Mouse (Mus musculus): ENCODE results near the gene Rtbdn. TPM values are rescaled to one million over a fixed set of nuclear protein-coding genes. Genes with fewer than 3 reads are reported as not detected.

Rtbdn gene
- polyA plus RNA-seq, 1 experiment from 2014 or later: 0.10 TPM

- peak; percentile 97 for DNase-seq (ENCODE audit: low spot score)
Measured at GRCm38 (mm10) chr8:84978248-84978940, 31.6 kb downstream of the Rtbdn start, which contains the start of gene Junb. Gene Junb, minus strand, starts transcription at chr8:84978718.

- peak; percentile 85 for DNase-seq (ENCODE audit: low spot score)
Measured at GRCm38 (mm10) chr8:84979599-84980421, 33.0 kb downstream of the Rtbdn start.

DNA sequence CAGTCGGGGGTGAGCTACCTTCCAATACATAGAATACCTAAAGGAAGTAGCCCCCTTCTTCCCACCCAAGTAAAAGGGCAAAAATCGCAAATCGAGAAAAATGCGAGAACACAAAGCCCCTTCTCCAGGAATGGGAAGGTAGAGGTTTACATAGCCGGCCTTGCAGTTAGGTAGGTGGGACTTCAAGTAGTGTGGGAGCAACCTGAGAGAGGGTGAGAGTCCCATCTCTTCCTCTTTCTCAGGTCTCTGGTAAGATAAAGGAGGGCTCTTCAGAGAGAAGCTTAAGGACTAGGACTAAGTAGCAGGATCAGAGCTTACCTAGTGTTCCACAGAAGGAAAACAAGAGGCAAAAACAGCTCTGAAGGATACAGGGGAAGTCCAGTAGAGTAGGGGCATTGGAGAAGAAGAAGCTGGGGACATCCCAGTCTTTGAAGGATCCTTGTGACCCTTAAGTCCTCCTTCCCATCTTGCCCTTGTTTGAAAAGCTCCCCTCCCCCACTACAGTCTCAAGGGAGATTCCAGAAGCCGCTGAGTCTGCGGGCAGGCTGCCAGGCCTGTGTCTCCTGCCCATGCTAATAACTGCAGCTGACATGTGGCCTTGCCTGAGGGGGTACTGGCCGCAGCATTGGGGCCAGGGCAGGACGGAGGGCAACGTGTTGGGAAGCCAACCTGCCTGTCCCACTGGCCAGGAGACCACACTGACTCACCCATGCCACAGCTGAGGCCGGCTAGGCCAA is 34.0 kb downstream of the Rtbdn start:
- no peak for DNase-seq (ENCODE audit: low spot score)

GRCm38 (mm10) chr8:84981644-84982498 is 35.1 kb downstream of the Rtbdn start:
- no peak for DNase-seq (ENCODE audit: low spot score)

GRCm38 (mm10) chr8:84982499-84983011 is 35.8 kb downstream of the Rtbdn start:
- no peak for DNase-seq (ENCODE audit: low spot score)

DNA sequence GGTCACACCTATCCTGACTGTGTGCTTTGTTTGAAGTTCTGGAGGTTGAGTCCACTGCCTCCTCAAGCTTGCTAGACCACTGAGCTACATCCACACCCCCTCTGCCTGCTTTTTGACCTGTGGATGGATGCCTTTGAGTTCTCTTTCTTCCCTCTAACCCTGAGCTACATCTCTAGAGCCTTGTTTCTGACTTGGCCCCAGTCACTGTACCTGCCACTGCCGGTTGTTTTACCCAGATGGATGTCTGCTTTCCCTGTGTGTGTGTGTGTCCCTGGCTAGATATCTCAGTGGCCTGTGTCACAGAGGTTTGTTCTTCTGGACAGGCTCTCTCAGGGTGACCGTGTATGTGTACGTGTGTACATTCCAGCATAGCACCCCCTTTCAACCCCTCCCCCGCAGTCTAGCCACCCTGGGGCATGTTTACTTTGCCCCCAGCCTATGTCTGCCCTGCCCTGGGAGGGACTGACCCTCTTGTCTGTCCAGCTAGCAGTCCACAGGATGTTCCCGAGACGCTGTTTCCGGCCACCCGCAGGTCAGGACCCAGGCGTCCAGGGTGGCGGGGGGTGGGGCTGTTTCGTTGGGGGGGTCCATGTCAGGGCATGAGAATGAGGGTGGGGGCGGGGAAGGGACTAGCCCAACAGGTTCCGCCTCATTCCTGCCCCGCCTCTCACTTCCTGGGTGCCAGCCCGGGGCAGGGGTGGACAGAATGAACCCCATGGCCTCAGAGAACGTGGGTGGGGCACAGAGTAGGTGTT is 37.7 kb downstream of the Rtbdn start:
- DNase-seq (ENCODE audit: low spot score): no peak

- DNase-seq (ENCODE audit: low spot score): peak; percentile 34
Measured at GRCm38 (mm10) chr8:84985049-84985683, 38.4 kb downstream of the Rtbdn start.

DNA sequence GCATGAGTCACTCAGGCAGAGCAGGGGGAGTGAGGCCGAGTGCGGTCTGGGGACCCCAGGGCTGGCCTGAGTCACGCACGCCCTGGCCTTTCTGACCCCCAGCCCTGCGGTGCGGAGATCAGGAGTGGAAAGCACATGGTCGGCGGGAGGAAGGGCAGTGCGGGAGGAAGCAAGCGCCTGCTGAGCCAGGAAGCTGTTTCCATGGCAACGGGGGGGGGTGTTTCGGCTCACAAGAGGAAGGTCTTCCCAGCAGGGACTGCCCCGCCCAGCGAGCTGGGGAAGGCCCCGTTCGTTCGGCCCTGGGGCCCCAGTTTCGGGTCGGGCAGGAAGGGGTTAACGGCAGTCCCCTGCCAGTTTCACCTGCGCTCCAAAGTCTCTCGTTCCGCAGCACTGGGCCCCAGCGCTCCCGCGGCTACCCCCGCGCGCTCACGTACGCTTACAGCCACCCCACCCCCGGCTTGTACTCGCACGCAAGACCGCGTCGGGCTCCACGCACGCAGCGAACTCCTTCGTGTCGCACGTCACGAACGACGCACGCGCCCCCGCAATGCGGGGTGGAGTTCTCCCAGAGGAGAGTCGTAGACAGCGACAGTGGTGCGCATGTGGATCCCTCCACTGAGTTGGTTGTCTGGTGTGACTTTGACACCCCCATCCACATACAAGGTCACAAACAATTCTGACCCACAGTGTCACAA is 39.0 kb downstream of the Rtbdn start:
- DNase-seq (ENCODE audit: low spot score): peak; percentile 90

GRCm38 (mm10) chr8:84986379-84986945 is 39.7 kb downstream of the Rtbdn start:
- DNase-seq (ENCODE audit: low spot score): no peak

- DNase-seq (ENCODE audit: low spot score): no peak
Measured at GRCm38 (mm10) chr8:84987388-84987787, 40.6 kb downstream of the Rtbdn start.

GRCm38 (mm10) chr8:84987903-84988302 is 41.1 kb downstream of the Rtbdn start:
- DNase-seq (ENCODE audit: low spot score): no peak

DNA sequence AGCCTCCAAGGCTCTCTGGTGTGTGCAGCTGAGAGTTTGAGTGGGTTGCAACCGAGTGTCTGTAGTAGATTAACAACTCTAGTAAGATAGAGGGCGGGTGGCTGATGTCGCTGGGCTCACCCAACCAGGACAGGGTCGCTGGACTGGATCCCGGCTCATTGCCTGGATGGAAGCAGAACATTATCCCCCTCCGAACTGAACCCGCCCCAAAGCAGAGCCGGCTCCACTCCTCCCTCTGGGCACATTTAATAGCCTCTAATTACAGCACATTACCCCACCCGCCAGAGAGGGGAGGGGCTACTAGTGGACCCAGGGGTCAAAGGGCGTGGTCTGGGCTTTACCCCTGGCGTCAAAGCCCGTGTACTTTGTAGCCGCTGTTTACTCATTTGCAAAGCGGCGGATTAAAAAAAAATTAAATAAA is 42.5 kb downstream of the Rtbdn start:
- DNase-seq (ENCODE audit: low spot score): no peak

- peak; percentile 86 for DNase-seq (ENCODE audit: low spot score)
Measured at GRCm38 (mm10) chr8:84989810-84990209, 43.0 kb downstream of the Rtbdn start.

GRCm38 (mm10) chr8:84990349-84990748 is 43.6 kb downstream of the Rtbdn start, which contains the start of gene Hook2:
Gene Hook2, plus strand, starts transcription at chr8:84990603.
- DNase-seq (ENCODE audit: low spot score): peak; percentile 97

- DNase-seq (ENCODE audit: low spot score): peak; percentile 46
Measured at GRCm38 (mm10) chr8:84990836-84991235, 44.0 kb downstream of the Rtbdn start.

DNA sequence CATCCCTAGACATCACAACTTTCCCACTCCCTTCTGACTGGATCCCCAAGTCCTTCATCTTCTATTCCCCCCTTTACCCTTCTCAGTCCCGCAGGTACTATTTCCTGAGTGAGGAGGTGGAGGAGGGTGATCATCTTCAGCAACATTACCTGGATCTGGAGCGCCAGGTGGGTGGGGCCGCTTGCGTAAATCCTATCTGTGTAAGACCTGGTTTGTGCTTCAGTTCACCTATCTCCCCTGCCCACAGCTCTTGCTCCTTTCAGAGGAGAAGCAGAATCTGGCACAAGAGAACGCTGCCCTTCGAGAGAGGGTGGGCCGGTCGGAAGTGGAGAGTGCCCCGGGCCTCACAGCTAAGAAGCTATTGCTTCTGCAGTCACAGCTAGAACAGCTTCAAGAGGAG is 47.6 kb downstream of the Rtbdn start:
- DNase-seq (ENCODE audit: low spot score): no peak

DNA sequence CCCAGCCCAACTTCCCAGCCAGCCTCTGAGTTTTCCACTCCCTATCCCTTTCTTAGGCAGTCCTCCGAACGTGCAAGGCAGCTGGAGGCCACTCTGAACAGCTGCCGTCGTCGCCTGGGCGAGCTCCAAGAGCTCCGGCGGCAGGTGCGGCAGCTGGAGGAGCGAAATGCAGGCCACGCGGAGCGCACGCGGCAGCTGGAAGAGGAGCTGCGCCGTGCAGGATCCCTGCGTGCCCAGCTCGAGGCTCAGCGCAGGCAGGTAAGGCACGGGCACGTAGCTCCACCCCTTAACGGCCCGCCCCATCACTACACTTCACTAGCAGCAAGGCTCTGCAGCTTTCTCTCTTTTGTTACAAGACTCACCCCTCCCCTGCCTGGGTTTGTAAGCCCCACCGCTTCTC is 48.9 kb downstream of the Rtbdn start:
- DNase-seq (ENCODE audit: low spot score): peak; percentile 41

DNA sequence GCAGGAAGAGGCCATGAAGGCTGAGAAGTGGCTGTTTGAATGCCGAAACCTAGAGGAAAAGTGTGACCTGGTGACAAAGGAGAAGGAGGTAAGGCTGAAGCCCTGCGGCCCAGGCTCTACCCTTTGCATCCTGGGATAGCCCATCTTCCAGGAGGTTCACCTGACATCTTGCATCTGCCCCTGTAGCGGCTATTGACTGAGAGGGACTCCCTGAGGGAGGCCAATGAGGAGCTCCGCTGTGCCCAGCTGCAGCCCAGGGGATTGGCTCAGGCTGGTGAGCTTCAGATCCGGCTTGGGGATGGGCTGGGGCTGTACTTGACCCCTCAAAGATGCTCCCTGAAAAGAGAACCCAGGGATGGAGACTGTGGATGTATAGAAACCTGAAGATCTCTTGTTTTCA is 50.2 kb downstream of the Rtbdn start:
- no peak for DNase-seq (ENCODE audit: low spot score)

Measured in thymus, postnatal 0 days (tissue).